Mouse (Mus musculus) brown adipose tissue, adult 24 weeks (tissue): ENCODE results near the gene Il31ra. TPM values are rescaled to one million over a fixed set of nuclear protein-coding genes. Genes with fewer than 3 reads are reported as not detected.
A peak's percentile ranks its signal among the peaks of the same experiment; 100 is the strongest.

ENCODE experiments used
- H3K27ac ChIP-seq: fragments of 200-500 bp; replicated peaks from 2 replicates; pipeline ENCODE4 v1.5.1; 2012; ENCODE audit warnings: low read depth, mild to moderate bottlenecking, low read length
- H3K4me1 ChIP-seq: fragments of 200-500 bp; 2 replicates; pipeline ENCODE4 v1.6.1; 2012; ENCODE audit warnings: low read length, mixed read lengths; ENCODE audit not compliant: control insufficient read depth, insufficient read depth, insufficient read length
- H3K4me3 ChIP-seq: fragments of 200-500 bp; 2 replicates; pipeline ENCODE4 v1.5.1; 2012; ENCODE audit warnings: low read depth, mild to moderate bottlenecking, low read length, moderate library complexity; ENCODE audit not compliant: insufficient read depth
- polyA plus RNA-seq: library from polyadenylated mRNA; stranded (reverse); fragments of >200 nt; gene quantifications from 2 replicates; pipeline ENCODE4 v1.2.4, GENCODE M21; 2012; ENCODE audit not compliant: missing spikeins, insufficient read depth, insufficient read length

Il31ra gene
- polyA plus RNA-seq, 1 experiment, result not detected

DNA sequence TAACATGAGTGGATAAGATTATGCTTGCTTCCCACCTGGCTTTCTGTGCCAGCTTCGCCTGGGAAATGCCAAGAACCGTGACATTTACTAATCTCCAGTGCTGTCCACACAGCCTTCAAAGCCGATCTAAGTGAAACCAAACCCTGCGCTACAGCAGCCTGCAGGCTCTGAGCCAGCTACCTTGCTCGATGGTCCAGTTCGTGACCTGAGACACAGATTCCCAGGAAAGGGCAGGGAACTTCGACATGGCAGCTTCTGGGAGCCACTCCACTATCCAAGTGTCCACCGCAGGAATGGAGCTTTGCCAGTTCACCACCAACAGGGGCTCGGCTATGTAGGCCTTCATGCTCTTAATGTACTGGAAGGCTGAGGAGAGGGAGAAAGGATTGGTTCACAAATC lies 60.6 kb downstream of the Il31ra start:
- Histone ChIP-seq H3K27ac (no peak overlapping the region), H3K4me3 (no peak overlapping the region), H3K4me1 (0 out of 2 replicates have a peak, but pooled peaks cover 4% of the 10 kb centered on the region)

DNA sequence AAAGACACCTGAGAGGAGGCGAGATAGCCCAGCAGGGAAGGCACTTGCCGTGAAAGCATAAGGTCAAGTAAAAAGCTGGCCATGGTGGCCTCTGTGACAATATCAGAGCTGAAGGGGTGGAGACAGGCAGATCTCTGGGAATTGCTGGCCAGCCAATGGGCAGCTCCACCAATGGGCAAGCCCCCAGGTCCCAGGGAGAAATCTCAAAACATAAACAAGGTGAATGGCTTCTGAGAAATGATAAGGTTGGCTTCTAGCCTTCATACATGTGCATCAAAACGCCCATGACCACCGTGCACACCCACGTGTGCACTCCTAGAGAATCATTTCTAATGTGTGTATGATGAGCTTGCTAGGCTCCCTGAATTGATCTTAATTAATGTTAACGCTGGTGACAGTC lies 61.9 kb downstream of the Il31ra start:
- 0 out of 2 replicates have a peak, but pooled peaks cover 4% of the 10 kb centered on the region for H3K4me1 ChIP-seq
- H3K4me3 ChIP-seq, result no peak overlapping the region
- H3K27ac ChIP-seq, result no peak overlapping the region

DNA sequence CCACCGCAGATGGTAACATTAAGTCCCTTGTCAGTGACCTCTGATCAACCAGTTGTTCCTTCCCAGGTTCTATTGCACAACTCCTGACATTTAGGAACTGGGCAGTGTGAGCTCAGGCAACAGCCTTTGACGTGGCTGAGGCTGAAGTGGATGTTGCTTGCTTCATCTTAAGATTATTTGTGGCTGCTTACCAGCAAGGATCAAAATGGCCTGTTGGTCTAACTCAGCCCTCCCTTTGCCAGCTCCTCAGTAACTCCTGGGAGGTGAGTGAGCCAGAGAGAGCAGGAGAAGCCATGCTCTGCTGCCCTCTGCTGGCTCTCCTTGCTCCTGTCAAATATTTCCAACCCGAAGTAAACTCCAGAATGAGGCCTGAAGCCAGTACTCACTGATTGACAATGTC lies 64.3 kb downstream of the Il31ra start:
- Histone ChIP-seq H3K4me3 (no peak overlapping the region), H3K4me1 (0 out of 2 replicates have a peak, but pooled peaks cover 4% of the 10 kb centered on the region), H3K27ac (0 out of 2 replicates have a peak overlapping the region, but pooled peaks have one; percentile 17)

DNA sequence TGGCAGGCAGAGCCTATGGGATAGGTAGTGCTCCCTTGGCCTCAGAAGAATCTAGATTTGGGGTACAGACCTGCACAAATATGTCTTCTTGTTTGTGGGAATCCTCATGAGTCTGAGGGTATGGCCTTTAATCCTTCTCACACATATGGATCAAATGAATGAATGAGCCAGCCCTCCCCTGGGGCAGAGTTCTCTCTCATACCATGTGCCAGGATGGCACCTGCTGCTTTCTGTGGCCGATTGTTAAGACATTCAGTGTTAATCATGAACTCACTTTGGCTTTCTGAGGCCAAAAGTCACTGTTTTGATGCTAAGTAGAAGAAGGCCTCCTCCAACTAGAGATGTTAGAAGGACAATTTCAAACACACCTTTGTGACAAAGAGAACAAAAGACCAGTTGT lies 67.0 kb downstream of the Il31ra start:
- Histone ChIP-seq H3K27ac (no peak overlapping the region), H3K4me3 (no peak overlapping the region), H3K4me1 (no peaks in the 10 kb centered on the region)

DNA sequence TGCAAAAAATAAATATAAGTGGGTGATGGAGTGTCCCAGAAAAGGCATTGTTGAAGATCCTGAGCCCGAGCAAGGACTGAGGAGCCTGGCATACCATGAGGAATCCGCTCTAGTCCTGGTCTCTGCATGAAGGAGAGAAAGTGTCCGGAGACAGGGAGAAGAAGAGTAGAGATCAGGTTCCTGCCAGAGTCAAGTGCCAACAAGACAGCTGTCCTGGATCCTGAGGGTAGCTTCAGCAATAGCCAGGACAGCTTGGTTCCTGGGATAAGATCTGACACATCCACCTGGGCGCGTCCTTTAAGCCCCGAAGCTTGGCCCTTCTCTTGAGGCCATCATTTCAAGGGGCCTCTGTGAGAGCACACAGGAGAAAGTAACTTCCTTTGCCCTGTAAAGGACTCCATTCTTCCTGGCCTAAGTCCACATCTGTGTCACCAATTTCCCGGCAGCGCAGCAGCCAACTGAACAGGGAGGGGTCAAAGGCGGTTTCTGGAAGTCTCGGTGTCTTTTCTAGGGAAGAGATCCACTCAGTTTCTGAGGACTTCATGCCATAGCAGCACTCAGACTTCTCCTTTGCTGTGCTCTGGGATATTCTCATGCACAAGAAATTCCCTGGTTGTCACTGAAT lies 70.7 kb downstream of the Il31ra start:
- Histone ChIP-seq H3K4me3 (no peak overlapping the region), H3K4me1 (no peaks in the 10 kb centered on the region), H3K27ac (no peak overlapping the region)

DNA sequence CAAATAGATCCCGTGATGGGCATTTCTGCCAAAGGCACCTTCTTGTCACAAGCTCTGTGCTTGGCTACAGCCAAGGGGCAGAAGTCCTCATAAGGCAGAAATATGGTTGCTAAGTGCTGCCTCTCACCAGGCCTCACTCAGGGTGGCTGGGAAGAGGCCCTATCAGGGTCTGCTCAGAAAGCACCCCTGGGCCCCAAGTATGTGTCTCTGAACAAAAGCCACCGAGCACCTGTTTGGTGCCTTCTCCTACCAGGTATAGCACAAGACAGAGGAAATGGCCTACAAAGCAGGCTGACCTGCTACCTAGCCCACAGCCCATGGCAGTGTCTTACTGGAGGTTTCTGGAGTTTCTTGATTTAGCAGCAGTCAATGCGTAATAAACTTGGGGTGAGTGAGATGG lies 71.3 kb downstream of the Il31ra start:
- H3K27ac ChIP-seq, result no peak overlapping the region
- no peaks in the 10 kb centered on the region for H3K4me1 ChIP-seq
- no peak overlapping the region for H3K4me3 ChIP-seq

DNA sequence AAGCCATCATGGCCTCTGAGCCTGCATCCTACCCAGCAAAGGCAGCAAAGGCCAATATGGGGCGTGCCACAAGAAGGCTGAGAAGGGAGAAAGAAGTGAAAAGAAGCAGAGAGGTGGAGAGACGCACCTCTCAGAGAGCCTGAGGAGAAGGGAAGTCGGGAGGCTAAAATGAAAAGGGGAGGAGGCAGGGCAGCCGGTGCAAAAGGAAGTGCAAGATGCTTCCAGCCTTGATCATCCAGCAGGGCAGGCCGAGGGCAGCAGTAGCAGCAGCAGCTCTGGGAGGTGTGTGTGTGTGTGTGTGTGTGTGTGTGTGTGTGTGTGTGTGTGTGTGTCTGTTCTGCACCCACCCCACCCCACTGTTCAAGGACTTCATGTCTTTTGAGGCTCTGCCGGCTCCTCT lies 71.9 kb downstream of the Il31ra start:
- no peak overlapping the region for H3K27ac ChIP-seq
- no peak overlapping the region for H3K4me3 ChIP-seq
- H3K4me1 ChIP-seq, result no peaks in the 10 kb centered on the region

DNA sequence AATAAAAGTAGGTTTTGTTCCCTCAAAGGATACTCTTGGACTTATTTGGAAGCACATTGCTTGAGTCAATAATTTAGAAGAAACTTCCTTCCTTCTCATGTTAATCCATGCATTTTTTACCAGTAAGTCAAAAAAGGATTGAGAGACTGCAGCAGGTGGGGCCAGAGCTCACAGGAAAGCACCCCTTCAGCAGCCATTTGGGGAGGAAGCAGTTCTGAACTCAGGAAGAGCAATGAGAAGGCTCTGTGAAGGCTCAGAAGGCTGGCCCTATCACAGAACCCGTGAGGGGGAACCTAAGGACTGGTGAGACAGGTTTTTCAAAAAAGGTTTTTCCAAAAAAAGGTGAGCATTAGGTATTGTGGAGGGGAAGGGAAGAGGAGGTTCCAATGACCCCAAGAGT lies 79.6 kb downstream of the Il31ra start:
- no peak overlapping the region for H3K27ac ChIP-seq
- no peaks in the 10 kb centered on the region for H3K4me1 ChIP-seq
- H3K4me3 ChIP-seq, result no peak overlapping the region

DNA sequence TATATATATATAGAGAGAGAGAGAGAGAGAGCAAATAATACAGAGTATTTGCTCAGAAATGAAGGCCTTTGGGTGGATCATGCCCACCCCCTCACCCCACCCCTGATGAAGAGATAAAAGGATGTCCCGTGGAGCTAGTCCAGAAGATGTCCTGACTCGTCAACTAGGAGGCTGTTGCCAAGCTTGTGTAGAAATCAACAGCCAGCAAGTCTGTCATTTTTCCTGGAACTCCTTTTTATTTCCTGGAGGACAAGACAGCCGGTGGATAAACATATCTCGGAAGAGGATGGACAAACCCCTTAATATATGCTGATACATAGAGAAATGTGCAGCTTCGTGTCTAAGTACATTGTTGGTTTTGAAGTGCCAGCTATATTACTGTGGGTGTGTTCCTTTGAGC lies 81.3 kb downstream of the Il31ra start:
- Histone ChIP-seq H3K27ac (no peak overlapping the region), H3K4me3 (no peak overlapping the region), H3K4me1 (no peaks in the 10 kb centered on the region)

DNA sequence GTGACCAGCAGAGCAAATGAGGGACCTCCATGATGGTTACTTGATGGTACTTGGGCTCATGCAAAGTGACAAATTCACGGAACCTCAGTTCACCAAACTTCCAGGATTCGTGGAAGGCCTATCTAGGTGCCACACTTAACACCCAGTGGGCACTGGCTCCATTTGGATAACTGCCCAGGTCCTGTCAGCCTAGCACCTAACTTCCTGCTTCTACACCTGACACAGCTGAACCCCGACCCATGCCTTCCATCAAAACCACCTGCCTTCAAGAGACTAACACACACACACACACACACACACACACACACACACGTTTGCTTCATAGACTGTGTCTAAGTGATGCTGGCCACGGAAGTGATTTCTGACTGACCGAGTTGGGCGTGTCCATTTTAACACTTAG lies 82.3 kb downstream of the Il31ra start:
- Histone ChIP-seq H3K4me1 (no peaks in the 10 kb centered on the region), H3K27ac (no peak overlapping the region), H3K4me3 (no peak overlapping the region)

DNA sequence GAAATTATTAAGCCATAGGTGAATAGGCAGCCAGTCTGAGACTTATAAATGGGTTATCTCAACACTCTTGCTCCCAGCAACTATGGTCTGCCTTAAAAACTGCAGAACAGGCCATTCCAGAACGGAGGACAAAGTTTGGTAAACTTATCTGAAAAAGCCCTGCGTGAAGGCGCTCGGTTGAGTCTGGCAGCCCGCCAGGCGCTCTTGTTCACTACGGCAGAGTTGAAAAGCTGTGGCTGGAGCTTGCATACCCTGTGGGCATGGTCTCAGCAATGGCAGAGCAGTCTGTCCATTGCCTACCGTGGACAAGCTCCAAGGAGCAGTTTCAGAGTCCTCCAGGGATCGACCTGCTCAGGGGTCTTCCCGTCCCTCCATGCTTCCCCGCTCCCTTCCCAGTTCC lies 82.9 kb downstream of the Il31ra start:
- Histone ChIP-seq H3K4me1 (no peaks in the 10 kb centered on the region), H3K27ac (no peak overlapping the region), H3K4me3 (no peak overlapping the region)

DNA sequence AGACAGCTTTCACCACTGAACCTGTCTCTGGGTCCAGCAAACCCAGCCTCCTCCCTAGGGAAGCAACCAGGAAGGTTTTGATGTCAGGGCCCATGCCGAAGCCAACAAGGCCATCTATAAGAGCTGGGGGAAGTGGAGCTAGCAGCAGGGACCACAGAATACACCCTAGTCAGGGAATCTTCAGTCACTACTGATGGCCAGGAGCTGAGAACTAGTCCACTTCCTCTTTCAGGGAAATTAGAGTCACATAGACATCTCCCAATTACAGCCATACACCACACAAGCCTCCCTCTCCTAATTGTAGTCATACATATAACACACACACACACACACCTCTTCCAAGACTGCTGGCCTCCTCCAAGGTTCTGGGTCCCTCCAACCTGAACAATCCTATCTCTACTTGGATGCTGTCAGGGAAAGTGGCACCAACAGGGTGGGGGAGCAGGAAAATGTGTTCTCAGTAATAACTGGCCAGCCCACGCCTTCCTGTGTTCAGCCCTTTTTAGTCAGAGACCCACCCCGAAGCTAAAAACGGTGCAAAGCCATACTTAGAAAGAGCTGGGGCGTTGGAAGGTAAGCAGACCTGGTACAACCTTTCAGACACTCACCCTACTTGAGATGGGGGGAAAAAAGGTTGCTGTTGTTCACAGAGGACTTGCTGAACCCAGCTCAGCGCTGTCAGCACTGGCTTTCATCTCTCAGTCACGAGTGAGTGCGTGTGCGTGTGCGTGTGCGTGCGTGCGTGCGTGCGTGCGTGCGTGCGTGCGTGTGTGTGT lies 83.5 kb downstream of the Il31ra start:
- Histone ChIP-seq H3K4me3 (no peak overlapping the region), H3K27ac (no peak overlapping the region), H3K4me1 (no peaks in the 10 kb centered on the region)

DNA sequence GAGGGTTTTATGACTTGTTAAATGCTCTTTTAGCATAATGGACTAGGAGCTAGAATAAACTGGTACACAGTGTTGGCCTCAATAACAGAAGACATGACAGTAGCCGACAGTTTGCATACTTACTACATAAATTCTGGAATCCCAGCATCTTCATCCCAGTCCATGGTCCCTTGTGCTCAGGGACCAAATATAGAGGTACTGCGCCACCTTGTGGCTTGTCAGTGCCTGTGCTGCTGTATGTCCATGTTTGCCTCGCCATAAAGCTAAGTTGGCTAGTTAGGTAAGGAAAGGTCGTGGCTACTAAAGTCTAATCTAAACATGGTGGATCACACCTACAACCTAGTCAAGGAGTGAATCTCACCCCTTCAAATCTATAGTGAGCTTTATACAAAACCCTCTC lies 84.7 kb downstream of the Il31ra start:
- H3K4me3 ChIP-seq, result no peak overlapping the region
- no peak overlapping the region for H3K27ac ChIP-seq
- no peaks in the 10 kb centered on the region for H3K4me1 ChIP-seq

DNA sequence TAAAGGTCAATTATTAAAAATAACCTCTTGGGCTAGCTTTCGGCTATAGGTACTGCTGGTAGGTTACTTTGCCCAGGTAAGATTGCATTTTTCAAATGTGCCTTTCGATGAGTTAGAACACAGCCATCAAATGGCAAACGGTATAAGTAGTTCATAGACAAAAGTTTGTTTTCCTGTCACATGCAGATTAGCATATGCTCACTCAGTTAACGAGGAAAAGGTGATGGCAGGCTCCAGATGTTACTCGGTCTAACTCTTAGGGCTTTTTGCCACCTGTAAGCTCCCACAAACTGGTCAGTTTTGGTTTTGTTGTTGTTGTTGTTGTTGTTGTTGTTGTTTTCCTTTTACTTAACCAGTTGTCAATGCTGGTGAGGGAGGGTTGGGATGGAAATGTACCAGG lies 85.7 kb downstream of the Il31ra start:
- H3K4me3 ChIP-seq, result no peak overlapping the region
- no peaks in the 10 kb centered on the region for H3K4me1 ChIP-seq
- no peak overlapping the region for H3K27ac ChIP-seq

DNA sequence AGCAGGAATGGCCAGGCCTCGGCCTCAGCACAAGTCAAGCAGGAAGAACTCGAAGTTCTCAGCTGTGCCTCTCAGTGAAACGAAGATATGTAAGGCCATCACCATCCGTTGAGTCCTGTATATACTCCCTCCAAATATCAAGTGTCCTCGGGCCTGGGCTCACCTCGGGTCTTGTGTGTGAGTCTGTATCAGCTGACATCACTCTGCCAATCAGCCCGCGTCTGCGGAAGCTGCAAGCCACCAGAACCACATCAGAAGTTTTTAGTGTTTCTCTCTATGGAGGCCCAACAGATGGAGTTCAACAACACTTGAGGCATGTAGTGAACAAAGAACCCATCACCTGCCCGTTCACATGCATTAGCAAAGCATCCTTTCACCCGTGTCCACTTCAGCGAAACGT lies 86.5 kb downstream of the Il31ra start:
- Histone ChIP-seq H3K27ac (no peak overlapping the region), H3K4me1 (no peaks in the 10 kb centered on the region), H3K4me3 (no peak overlapping the region)

DNA sequence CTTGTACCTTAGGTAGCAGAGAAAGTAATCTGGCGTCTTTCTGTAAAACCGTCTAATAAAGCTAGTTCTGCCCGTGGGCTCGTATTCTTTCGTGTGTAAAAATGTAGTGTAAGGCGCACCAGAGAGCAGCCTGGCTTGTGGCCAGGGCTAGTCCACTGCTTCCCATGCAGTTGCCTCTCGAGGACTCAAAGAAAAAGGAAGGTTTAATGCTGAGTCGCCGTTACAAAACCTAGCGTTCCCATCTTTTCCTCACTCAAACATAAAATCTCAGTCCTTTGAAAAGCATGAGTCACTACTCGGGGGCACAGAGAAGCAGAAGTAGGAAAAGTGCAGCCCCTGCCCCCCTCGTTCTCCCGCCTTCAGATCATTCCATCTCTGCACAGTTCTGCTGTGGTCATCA lies 87.4 kb downstream of the Il31ra start:
- no peaks in the 10 kb centered on the region for H3K4me1 ChIP-seq
- no peak overlapping the region for H3K4me3 ChIP-seq
- H3K27ac ChIP-seq, result no peak overlapping the region
